ENCODE assay signal across 10 mouse cellular contexts in the genomic region with DNA sequence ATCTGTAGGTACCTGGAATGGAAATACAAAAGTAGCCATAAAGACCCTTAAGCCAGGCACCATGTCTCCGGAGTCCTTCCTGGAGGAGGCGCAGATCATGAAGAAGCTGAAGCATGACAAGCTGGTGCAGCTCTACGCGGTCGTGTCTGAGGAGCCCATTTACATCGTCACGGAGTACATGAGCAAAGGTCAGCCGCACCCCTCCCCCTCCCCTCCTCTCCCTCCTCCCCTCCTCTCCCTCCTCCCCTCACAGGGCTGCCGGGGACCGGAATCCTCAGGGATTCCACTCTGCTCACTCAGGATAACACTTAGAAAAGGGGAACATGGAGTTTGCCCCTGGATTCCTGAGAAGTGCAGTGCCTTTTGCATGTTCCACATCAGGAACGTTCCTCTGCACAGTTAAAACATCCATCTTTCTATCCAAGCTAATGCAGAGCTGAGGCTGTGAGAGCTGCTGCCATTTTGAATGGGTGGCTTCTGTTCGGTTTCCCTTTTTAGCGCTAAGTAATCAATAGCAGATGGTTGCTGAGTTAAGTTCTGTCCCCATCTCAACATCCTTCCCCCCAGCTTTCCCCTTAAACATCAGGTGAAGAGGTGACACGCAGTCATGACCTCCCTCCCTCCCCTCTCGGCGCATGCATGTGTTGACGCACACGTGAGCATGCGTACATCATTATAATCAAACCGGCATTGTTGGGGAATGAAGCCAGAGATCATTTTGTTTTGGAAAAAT.
DNase-seq lines count a peak whose midpoint lies in the region; ATAC-seq lines count a peak whose summit lies in the region.
"Had no signal": no experiment of that assay in that cellular context is flagged by ENCODE, and none has a peak within 500 bp of the region (broad histone marks: within the 10 kb centered on the region; RNA-seq: fewer than 3 reads in every experiment).

No protein-coding gene starts in this region.

- H3K9ac ChIP-seq in midbrain, embryonic 13.5 days (replicated peaks), result no peak overlapping the region
- H3K9ac ChIP-seq in midbrain, embryonic 16.5 days (ENCODE audit: low read depth, low read length), result no peak overlapping the region
- no peak overlapping the region for H3K9ac ChIP-seq in embryonic facial prominence, embryonic 15.5 days
- H3K9ac ChIP-seq in kidney, embryonic 16.5 days (replicated peaks; ENCODE audit: low read length), result no peak overlapping the region
- H3K9ac ChIP-seq: liver, embryonic 12.5 days had no signal

- DNase-seq in yolk sac, embryonic 10.5 days (ENCODE audit: low spot score), result peak; percentile 78
- DNase-seq in thymus, postnatal 4 days, result no peak
- no peak for DNase-seq in retina, postnatal 1 day
- DNase-seq: gastrocnemius, postnatal 14 days had no signal

- H3K4me3 ChIP-seq in midbrain, embryonic 13.5 days (replicated peaks), result no peak overlapping the region
- no peak overlapping the region for H3K4me3 ChIP-seq in midbrain, embryonic 16.5 days (ENCODE audit: low read depth, low read length)
- H3K4me3 ChIP-seq in embryonic facial prominence, embryonic 15.5 days (replicated peaks), result no peak overlapping the region
- H3K4me3 ChIP-seq in kidney, embryonic 16.5 days (ENCODE audit: low read length), result peak overlapping the region; percentile 6; the same call in 1 of the 2 replicates
- H3K4me3 ChIP-seq: liver, embryonic 12.5 days had no signal

- H3K36me3 ChIP-seq in midbrain, embryonic 13.5 days, result peaks cover 32% of the 10 kb centered on the region
- peaks cover 3% of the 10 kb centered on the region; the same call in 1 of the 2 replicates for H3K36me3 ChIP-seq in midbrain, embryonic 16.5 days (ENCODE audit: control insufficient read depth, insufficient read depth, low read length)
- H3K36me3 ChIP-seq in embryonic facial prominence, embryonic 15.5 days, result no peaks in the 10 kb centered on the region; the same call in 1 of the 2 replicates
- H3K36me3 ChIP-seq in kidney, embryonic 16.5 days (ENCODE audit: insufficient read depth, low read length), result no peaks in the 10 kb centered on the region

- ATAC-seq in midbrain, embryonic 13.5 days, result no peak
- ATAC-seq in midbrain, embryonic 16.5 days, result no peak
- ATAC-seq in embryonic facial prominence, embryonic 15.5 days (ENCODE audit: insufficient number of reproducible peaks, low FRiP score, low TSS enrichment, low read depth), result no peak
- ATAC-seq in kidney, embryonic 16.5 days (ENCODE audit: low FRiP score, low TSS enrichment), result 0 out of 2 replicates have a peak, but pooled peaks have one; percentile 36
- ATAC-seq: liver, embryonic 12.5 days had no signal

- no peak overlapping the region for H3K4me2 ChIP-seq in midbrain, embryonic 13.5 days (replicated peaks)
- no peak overlapping the region for H3K4me2 ChIP-seq in midbrain, embryonic 16.5 days (ENCODE audit: low read length)
- peak overlapping the region; percentile 29; the same call in 1 of the 2 replicates for H3K4me2 ChIP-seq in embryonic facial prominence, embryonic 15.5 days (replicated peaks)
- peak overlapping the region; percentile 6; the same call in 1 of the 2 replicates for H3K4me2 ChIP-seq in kidney, embryonic 16.5 days (replicated peaks; ENCODE audit: low read depth, low read length)
- H3K4me2 ChIP-seq: liver, embryonic 12.5 days had no signal

- H3K27me3 ChIP-seq in midbrain, embryonic 13.5 days, result no peaks in the 10 kb centered on the region
- no peaks in the 10 kb centered on the region for H3K27me3 ChIP-seq in midbrain, embryonic 16.5 days (ENCODE audit: control insufficient read depth, insufficient read depth, low read depth, low read length)
- H3K27me3 ChIP-seq in embryonic facial prominence, embryonic 15.5 days, result no peaks in the 10 kb centered on the region
- no peaks in the 10 kb centered on the region for H3K27me3 ChIP-seq in kidney, embryonic 16.5 days (ENCODE audit: insufficient read depth, low read length)
- H3K27me3 ChIP-seq: liver, embryonic 12.5 days had no signal

- WGBS in midbrain, embryonic 13.5 days, result 67% methylated on average over 19 of the region's 20 CpGs
- 60% methylated on average over 18 of the region's 20 CpGs for WGBS in midbrain, embryonic 16.5 days
- WGBS in embryonic facial prominence, embryonic 15.5 days, result 38% methylated on average over 19 of the region's 20 CpGs
- 61% methylated on average over 20 of the region's 20 CpGs for WGBS in kidney, embryonic 16.5 days

- peaks cover 68% of the 10 kb centered on the region for H3K4me1 ChIP-seq in midbrain, embryonic 13.5 days (replicated peaks)
- peaks cover 25% of the 10 kb centered on the region for H3K4me1 ChIP-seq in midbrain, embryonic 16.5 days (ENCODE audit: control insufficient read depth, insufficient read depth, low read length)
- H3K4me1 ChIP-seq in embryonic facial prominence, embryonic 15.5 days, result peaks cover 59% of the 10 kb centered on the region
- H3K4me1 ChIP-seq in kidney, embryonic 16.5 days (ENCODE audit: insufficient read depth, low read length), result peaks cover 46% of the 10 kb centered on the region
- H3K4me1 ChIP-seq: liver, embryonic 12.5 days had no signal

- H3K27ac ChIP-seq in midbrain, embryonic 13.5 days, result peak overlapping the region; percentile 40; the same call in 1 of the 2 replicates
- H3K27ac ChIP-seq in midbrain, embryonic 16.5 days (ENCODE audit: low read length), result no peak overlapping the region
- H3K27ac ChIP-seq in embryonic facial prominence, embryonic 15.5 days (replicated peaks), result peak overlapping the region; percentile 85
- H3K27ac ChIP-seq in kidney, embryonic 16.5 days (ENCODE audit: low read length), result peak overlapping the region; percentile 68
- H3K27ac ChIP-seq: liver, embryonic 12.5 days; macrophage had no signal

- H3K9me3 ChIP-seq in midbrain, embryonic 13.5 days, result no peaks in the 10 kb centered on the region
- H3K9me3 ChIP-seq in midbrain, embryonic 16.5 days (replicated peaks; ENCODE audit: control insufficient read depth, low read length, poor library complexity, severe bottlenecking), result no peaks in the 10 kb centered on the region
- H3K9me3 ChIP-seq in embryonic facial prominence, embryonic 15.5 days (replicated peaks), result no peaks in the 10 kb centered on the region
- H3K9me3 ChIP-seq in kidney, embryonic 16.5 days (ENCODE audit: low read length), result no peaks in the 10 kb centered on the region
- H3K9me3 ChIP-seq: liver, embryonic 12.5 days had no signal

Comparison
In these comparisons a context has a peak if more than half of its experiments do, and no peak if none do; other contexts are left out.
1. H3K4me2 ChIP-seq: peak in embryonic facial prominence, embryonic 15.5 days (single experiment) and kidney, embryonic 16.5 days (single experiment); none in midbrain, embryonic 13.5 days (single experiment) and midbrain, embryonic 16.5 days (single experiment).